In the genomic region with DNA sequence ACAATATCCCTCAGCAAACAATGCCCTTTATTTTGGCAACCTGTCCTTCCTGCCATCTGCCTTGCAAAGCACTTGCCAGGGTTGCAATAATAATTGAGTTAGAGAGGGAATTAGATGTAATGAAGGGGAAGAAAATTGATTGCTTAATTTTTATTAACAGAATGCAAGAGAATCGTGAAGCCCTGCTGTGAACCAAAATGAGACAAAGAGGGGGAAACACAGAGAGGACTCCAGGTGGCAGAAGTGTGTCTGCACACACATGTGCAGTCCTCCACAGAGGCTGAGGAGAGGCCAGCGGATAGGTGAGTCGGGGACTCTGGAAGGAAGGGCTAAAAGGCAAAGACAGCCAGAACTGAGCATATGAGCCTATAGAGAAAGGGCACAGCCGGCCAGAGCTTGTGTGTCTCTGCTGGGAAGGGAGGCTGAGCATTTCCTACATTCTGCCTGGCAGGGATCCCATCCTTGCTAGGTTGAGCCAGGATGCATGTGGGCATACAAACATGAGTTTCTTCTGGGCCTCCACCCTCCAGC, we compare ENCODE assay signal across 12 mouse cellular contexts. TPM values are rescaled to one million over a fixed set of nuclear protein-coding genes. Genes with fewer than 3 reads are reported as not detected.
DNase-seq lines count a peak whose midpoint lies in the region; ATAC-seq and TF ChIP-seq lines count a peak whose summit lies in the region.
"Had no signal": no experiment of that assay in that cellular context is flagged by ENCODE, and none has a peak within 500 bp of the region (broad histone marks: within the 10 kb centered on the region; RNA-seq: fewer than 3 reads in every experiment).

No protein-coding gene starts in this region.

- H3K4me3 ChIP-seq in kidney, adult 2 months (ENCODE audit: insufficient read depth, low read depth, low read length) = no peak overlapping the region
- no peak overlapping the region for H3K4me3 ChIP-seq in embryonic facial prominence, embryonic 15.5 days (replicated peaks)
- H3K4me3 ChIP-seq in liver, embryonic 12.5 days = no peak overlapping the region
- H3K4me3 ChIP-seq: heart, embryonic 15.5 days; limb, embryonic 15.5 days had no signal

- peak; percentile 19 for DNase-seq in kidney, postnatal 10 days
- no peak for DNase-seq in kidney, adult 2 months
- peak; percentile 80 for DNase-seq in brain, embryonic 14.5 days (ENCODE audit: low read depth)
- DNase-seq in layer of hippocampus, adult 9-11 months = peak; percentile 35
- no peak for DNase-seq in spleen, postnatal 4 days (ENCODE audit: low spot score in 2 of 2)
- no peak for DNase-seq in testis, postnatal 14 days (ENCODE audit: low spot score)
- DNase-seq: kidney, postnatal 4 days; thymus, adult 18-20 months had no signal

- no peak overlapping the region for H3K4me2 ChIP-seq in embryonic facial prominence, embryonic 15.5 days (replicated peaks)
- H3K4me2 ChIP-seq in liver, embryonic 12.5 days = no peak overlapping the region
- H3K4me2 ChIP-seq: heart, embryonic 15.5 days; limb, embryonic 15.5 days had no signal

- WGBS in kidney, adult 2 months = 60% methylated on average over 4 of the region's 4 CpGs
- WGBS in embryonic facial prominence, embryonic 15.5 days = 78% methylated on average over 4 of the region's 4 CpGs
- 72% methylated on average over 4 of the region's 4 CpGs for WGBS in liver, embryonic 12.5 days (ENCODE audit: insufficient replicate concordance)

- no peaks in the 10 kb centered on the region for H3K4me1 ChIP-seq in kidney, adult 2 months (ENCODE audit: control insufficient read depth, insufficient read depth, low read length)
- H3K4me1 ChIP-seq in embryonic facial prominence, embryonic 15.5 days = peaks cover 10% of the 10 kb centered on the region; the same call in 1 of the 2 replicates
- peaks cover 7% of the 10 kb centered on the region; the same call in 1 of the 2 replicates for H3K4me1 ChIP-seq in liver, embryonic 12.5 days

- H3K27ac ChIP-seq in kidney, adult 2 months (ENCODE audit: insufficient read depth, low read depth, low read length) = no peak overlapping the region
- H3K27ac ChIP-seq in embryonic facial prominence, embryonic 15.5 days (replicated peaks) = peak overlapping the region; percentile 17; the same call in 1 of the 2 replicates
- H3K27ac ChIP-seq in liver, embryonic 12.5 days = no peak overlapping the region
- H3K27ac ChIP-seq: heart, embryonic 15.5 days; limb, embryonic 15.5 days had no signal

- no peak for ATAC-seq in embryonic facial prominence, embryonic 15.5 days (ENCODE audit: insufficient number of reproducible peaks, low FRiP score, low TSS enrichment, low read depth)
- no peak for ATAC-seq in liver, embryonic 12.5 days

- H3K27me3 ChIP-seq in kidney, adult 2 months (replicated peaks; ENCODE audit: control insufficient read depth, insufficient read depth, low read length) = no peaks in the 10 kb centered on the region
- H3K27me3 ChIP-seq in embryonic facial prominence, embryonic 15.5 days = no peaks in the 10 kb centered on the region
- no peaks in the 10 kb centered on the region for H3K27me3 ChIP-seq in liver, embryonic 12.5 days (replicated peaks)
- H3K27me3 ChIP-seq: heart, embryonic 15.5 days; limb, embryonic 15.5 days had no signal

- TF ChIP-seq CTCF in kidney, adult 2 months (conservative IDR thresholded peaks at IDR 0.05; ENCODE audit: insufficient read depth, insufficient read length, low read depth, low read length) = no peak
- 0 out of 2 replicates have a peak, but pooled peaks have one; percentile 7 for TF ChIP-seq CTCF in brain, embryonic 14.5 days (IDR thresholded peaks at IDR 0.05; ENCODE audit: borderline replicate concordance, extremely low read depth, insufficient read depth, insufficient read length)

- no peaks in the 10 kb centered on the region for H3K36me3 ChIP-seq in kidney, adult 2 months (ENCODE audit: control insufficient read depth, insufficient read depth, low read length)
- no peaks in the 10 kb centered on the region for H3K36me3 ChIP-seq in embryonic facial prominence, embryonic 15.5 days
- H3K36me3 ChIP-seq in liver, embryonic 12.5 days = no peaks in the 10 kb centered on the region
- H3K36me3 ChIP-seq: heart, embryonic 15.5 days; limb, embryonic 15.5 days had no signal

- H3K9me3 ChIP-seq in embryonic facial prominence, embryonic 15.5 days (replicated peaks) = no peaks in the 10 kb centered on the region
- no peaks in the 10 kb centered on the region for H3K9me3 ChIP-seq in liver, embryonic 12.5 days (replicated peaks)
- H3K9me3 ChIP-seq: heart, embryonic 15.5 days; limb, embryonic 15.5 days had no signal

- no peak overlapping the region for H3K9ac ChIP-seq in embryonic facial prominence, embryonic 15.5 days
- no peak overlapping the region for H3K9ac ChIP-seq in liver, embryonic 12.5 days
- H3K9ac ChIP-seq: heart, embryonic 15.5 days; limb, embryonic 15.5 days had no signal

- no peak for TF ChIP-seq POLR2A in kidney, adult 2 months (IDR thresholded peaks at IDR 0.05; ENCODE audit: low read depth, low read length)
- TF ChIP-seq POLR2A in brain, embryonic 14.5 days (IDR thresholded peaks at IDR 0.05; ENCODE audit: borderline replicate concordance, extremely low read depth, insufficient read depth, insufficient read length, poor library complexity, severe bottlenecking) = no peak

RNA-seq across cellular contexts. Expression of a gene that starts 9.5 kb away (rescaled TPM):
- polyA plus RNA-seq in kidney, adult 2 months (2012; rRNA removed) = 3.9 and 5.3 TPM in 2 replicates
- 2.2 and 4.8 TPM in 2 replicates for polyA plus RNA-seq in brain, embryonic 14.5 days (2012; rRNA removed)
- 4.7 and 23.6 TPM in 2 replicates for polyA plus RNA-seq in embryonic facial prominence, embryonic 15.5 days (2015; fragmentation: Nextera tagmentation; extraction: Ambion mirVana)
- polyA plus RNA-seq in liver, embryonic 12.5 days (2016; fragmentation: Nextera tagmentation; extraction: Ambion mirVana) = 3.4 and 5.3 TPM in 2 replicates

Comparison
In these comparisons a context has a peak if more than half of its experiments do, and no peak if none do; other contexts are left out.
1. DNase-seq: peak in kidney, postnatal 10 days (single experiment), brain, embryonic 14.5 days (single experiment) and layer of hippocampus, adult 9-11 months (single experiment); none in kidney, adult 2 months (single experiment), spleen, postnatal 4 days (0 of 2) and testis, postnatal 14 days (single experiment).